Mouse (Mus musculus) embryonic fibroblast, embryonic 13.5 days (primary cell): ENCODE results near the gene Tbcd. TPM values are rescaled to one million over a fixed set of nuclear protein-coding genes. Genes with fewer than 3 reads are reported as not detected.
A peak's percentile ranks its signal among the peaks of the same experiment; 100 is the strongest.
"Not testable (repeated sequence)": the region's sequence is repeated elsewhere in the genome, so short reads cannot be mapped to it uniquely, and the experiment has no call there.

Experiments
- H3K27ac ChIP-seq: 2 replicates; pipeline ENCODE4 v1.5.1; 2012; ENCODE audit warnings: low read length, control low read depth, inconsistent platforms; ENCODE audit not compliant: insufficient read depth
- H3K4me1 ChIP-seq: 2 replicates; pipeline ENCODE4 v1.6.1; 2011; ENCODE audit warnings: low read length; ENCODE audit not compliant: control insufficient read depth, insufficient read depth
- H3K4me3 ChIP-seq: 2 replicates; pipeline ENCODE4 v1.5.1; 2011; ENCODE audit warnings: mild to moderate bottlenecking, control low read depth, low read length; ENCODE audit not compliant: insufficient read depth
- CTCF ChIP-seq: IDR thresholded peaks from 2 replicates; pipeline ENCODE4 v1.5.1; 2011; ENCODE audit warnings: mild to moderate bottlenecking, control low read depth, low read length, moderate library complexity, borderline replicate concordance; ENCODE audit not compliant: insufficient read depth
- POLR2A ChIP-seq: IDR thresholded peaks from 2 replicates; pipeline ENCODE4 v1.6.1; 2011; ENCODE audit warnings: low read depth, mild to moderate bottlenecking, control low read depth, low read length, moderate library complexity
- polyA plus RNA-seq: library from polyadenylated mRNA; stranded (reverse); fragments of >200 nt; gene quantifications from 2 replicates; pipeline ENCODE4 v1.2.4, GENCODE M21; 2011; ENCODE audit warnings: low read depth; ENCODE audit not compliant: missing spikeins, insufficient read length

Gene Tbcd
- polyA plus RNA-seq, 1 experiment = 43.2 TPM

DNA sequence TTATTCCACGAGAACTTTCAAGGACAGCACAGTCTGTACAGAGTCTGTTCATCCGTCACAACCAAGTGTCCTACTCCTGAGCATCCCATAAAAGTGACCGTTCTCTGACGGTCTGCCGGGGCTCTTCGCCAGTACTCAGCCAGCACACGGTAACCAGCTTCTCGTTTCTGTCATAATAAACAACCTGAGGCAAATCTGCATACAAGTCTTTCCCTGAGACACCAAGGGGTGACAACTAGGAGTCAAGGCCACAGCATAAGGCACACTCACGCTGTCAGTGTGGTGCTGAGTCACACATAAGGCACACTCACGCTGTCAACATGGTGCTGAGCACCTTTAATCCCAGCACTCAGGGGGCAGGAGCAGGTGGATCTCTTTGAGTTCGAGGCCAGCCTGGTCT is 198.9 kb downstream of the Tbcd start:
- no peak overlapping the region for H3K4me3 ChIP-seq
- no peak for TF ChIP-seq CTCF
- TF ChIP-seq POLR2A = no peak

DNA sequence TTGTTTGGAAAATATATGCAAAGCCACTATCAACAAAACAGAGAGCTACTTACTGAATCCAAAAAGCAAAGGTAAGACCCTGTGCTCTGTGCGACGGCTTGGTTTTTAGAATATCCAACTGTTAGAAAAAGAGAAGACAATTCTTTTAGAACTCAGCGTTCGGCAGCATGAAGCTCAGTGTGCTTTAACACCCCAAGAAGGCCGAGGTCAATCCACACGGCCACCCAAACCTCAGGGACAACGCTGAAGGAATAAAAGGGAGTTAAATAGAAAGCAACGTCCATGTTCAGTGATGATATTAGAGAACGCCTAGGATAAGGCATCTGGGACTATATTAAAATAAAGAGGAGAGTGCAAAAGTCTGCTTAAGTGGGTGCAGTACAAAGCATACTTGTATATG is 199.8 kb downstream of the Tbcd start:
- H3K4me3 ChIP-seq = no peak overlapping the region
- no peak for TF ChIP-seq CTCF
- TF ChIP-seq POLR2A = no peak
- H3K27ac ChIP-seq = 0 out of 2 replicates have a peak overlapping the region, but pooled peaks have one; percentile 25
- H3K4me1 ChIP-seq = peaks cover 34% of the 10 kb centered on the region

More for the DNA sequence above, 198.9 kb downstream of the Tbcd start:
- H3K27ac ChIP-seq = no peak overlapping the region
- peaks cover 38% of the 10 kb centered on the region for H3K4me1 ChIP-seq

DNA sequence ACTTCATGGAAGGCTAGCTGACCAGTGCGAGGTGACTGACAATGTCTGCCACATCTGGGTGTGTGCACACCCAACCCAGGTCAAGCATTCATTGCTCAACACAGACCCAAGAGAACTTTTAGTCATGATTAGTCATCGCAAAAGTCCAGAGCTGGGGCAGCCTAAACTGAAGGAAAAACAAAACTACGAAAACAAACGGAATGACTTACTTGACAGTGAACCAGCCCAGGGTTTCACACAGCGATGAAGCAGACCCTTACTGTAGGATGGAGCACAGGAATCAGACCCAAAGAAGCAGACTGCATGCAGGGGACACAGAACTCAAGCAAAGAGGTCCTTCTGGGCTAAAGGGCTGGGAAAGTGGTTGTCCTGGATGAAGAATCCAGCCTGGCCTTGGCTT is 200.2 kb downstream of the Tbcd start:
- Histone ChIP-seq H3K27ac (peak overlapping the region; percentile 74), H3K4me3 (no peak overlapping the region), H3K4me1 (peaks cover 33% of the 10 kb centered on the region)
- TF ChIP-seq CTCF (no peak), POLR2A (no peak)

DNA sequence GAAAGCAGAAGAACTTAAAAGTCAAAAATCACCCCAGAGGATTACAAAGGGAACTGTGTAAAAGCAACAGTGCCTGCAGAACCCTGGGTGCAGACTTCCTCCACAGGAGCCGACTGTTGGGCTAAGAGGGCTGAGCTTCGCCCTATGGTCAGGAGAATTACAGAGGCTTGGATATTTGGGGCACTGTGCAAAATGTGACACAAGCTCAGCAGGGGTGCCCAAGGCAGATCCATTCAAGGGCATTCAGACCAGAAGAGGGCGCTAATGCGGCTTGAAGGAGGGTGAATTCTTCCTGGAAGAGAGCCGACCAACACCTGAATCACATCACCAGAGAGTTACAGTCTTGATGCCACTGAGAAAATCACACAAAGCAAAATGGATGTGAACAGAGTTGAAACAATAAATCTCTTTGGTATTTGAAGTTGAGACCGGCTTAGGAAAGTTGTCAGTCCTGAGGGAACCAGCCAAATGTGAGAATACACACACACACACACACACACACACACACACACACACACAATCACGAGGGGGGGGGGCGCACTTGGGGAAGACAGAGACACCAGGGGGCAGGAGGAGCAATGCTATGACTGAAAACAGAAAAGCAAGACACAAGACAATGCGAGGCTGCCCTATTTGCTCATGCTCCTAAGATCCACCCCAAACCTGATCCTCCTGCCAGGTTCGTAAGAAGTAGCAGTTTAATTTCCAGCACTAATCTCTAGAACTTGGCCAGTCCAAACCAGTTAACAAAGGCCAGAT is 201.0 kb downstream of the Tbcd start:
- Histone ChIP-seq H3K27ac (peak overlapping the region; percentile 74; the same call in 1 of the 2 replicates), H3K4me1 (peaks cover 30% of the 10 kb centered on the region)
- TF ChIP-seq CTCF (0 out of 2 replicates have a peak, but pooled peaks have one; percentile 15), POLR2A (no peak)

DNA sequence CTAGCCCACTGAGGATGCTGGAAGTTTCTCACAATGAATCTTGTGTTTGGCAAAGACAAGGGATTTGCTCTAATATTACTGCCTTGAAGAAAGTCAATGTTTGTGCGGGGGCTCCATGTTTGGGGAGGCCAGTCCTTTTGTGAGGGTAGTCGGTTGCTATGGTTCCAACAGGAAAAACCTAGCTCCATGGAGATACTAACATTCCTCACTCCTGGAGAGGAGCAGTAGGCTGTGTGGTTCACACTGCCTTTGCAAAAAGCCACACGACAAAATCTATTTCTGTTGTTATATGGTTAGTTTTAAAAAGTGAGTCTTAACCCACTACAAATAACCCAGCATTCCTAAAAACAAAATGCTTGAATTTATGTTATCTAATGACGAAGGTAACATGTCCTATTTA is 201.9 kb downstream of the Tbcd start:
- no peak overlapping the region for H3K27ac ChIP-seq
- no peak overlapping the region for H3K4me3 ChIP-seq
- TF ChIP-seq CTCF (no peak), POLR2A (no peak)
- peaks cover 21% of the 10 kb centered on the region for H3K4me1 ChIP-seq

More for the DNA sequence above, 201.0 kb downstream of the Tbcd start:
- H3K4me3 ChIP-seq = no peak overlapping the region

DNA sequence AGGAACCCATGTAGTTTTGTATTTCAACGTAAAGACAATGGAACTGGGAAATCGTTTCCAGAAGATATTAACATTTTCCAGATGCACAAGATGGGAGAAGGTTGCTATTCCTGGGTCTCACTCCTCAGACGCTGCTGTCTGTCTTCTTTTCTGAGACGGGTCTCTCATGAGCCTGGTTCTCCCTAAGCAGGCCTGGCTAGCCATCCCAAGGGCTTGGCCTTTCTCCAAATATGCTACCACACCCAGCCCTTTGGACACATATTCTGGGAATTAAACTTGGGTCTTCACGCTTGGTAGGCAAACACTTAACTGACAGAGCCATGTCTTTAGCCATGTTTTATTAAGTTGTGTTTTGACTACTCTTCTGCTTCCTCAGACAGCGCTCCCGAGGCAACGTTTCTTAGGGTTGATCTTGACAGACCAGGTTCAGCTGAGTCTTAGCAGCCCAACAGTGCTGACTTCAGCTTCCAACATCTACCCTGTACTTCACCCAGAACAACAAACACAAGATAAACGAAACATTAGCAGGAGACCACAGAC is 202.7 kb downstream of the Tbcd start:
- peak overlapping the region; percentile 33 for H3K27ac ChIP-seq

DNA sequence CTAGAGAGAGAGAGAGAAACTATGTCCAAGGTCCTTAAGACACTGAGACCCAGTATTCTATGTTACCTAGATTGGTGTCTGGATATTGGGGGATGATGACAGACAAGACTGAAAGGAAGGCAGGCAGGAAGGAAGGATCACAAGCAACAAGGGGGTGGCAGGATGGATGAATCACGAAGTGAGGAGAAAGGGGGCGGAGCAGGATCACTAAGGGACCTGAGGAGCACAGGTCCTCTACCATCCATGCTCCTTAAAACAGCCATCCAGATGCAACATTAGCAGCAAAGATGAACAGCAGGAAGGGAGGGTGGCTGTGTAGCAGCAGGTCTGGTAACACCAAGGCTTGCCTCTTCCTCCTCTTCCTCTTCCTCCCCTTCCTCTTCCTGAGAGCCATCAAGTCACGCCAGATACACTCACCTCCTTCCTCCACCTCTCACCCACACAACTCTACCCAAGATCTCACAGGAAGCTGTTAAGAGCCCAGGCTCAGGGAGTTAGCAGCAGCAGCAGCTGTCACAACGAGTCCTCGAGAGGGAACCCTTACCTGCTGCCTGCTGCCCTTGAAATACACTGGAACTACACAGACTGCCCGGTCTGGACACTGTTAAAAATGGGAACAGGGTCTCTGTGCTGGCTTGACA is 203.5 kb downstream of the Tbcd start:
- no peak for TF ChIP-seq CTCF
- no peak for TF ChIP-seq POLR2A
- H3K4me3 ChIP-seq = no peak overlapping the region
- no peak overlapping the region for H3K27ac ChIP-seq
- H3K4me1 ChIP-seq = peaks cover 21% of the 10 kb centered on the region

More for the DNA sequence above, 202.7 kb downstream of the Tbcd start:
- TF ChIP-seq POLR2A = no peak
- TF ChIP-seq CTCF = no peak
- Histone ChIP-seq H3K4me1 (peaks cover 21% of the 10 kb centered on the region), H3K4me3 (no peak overlapping the region)

DNA sequence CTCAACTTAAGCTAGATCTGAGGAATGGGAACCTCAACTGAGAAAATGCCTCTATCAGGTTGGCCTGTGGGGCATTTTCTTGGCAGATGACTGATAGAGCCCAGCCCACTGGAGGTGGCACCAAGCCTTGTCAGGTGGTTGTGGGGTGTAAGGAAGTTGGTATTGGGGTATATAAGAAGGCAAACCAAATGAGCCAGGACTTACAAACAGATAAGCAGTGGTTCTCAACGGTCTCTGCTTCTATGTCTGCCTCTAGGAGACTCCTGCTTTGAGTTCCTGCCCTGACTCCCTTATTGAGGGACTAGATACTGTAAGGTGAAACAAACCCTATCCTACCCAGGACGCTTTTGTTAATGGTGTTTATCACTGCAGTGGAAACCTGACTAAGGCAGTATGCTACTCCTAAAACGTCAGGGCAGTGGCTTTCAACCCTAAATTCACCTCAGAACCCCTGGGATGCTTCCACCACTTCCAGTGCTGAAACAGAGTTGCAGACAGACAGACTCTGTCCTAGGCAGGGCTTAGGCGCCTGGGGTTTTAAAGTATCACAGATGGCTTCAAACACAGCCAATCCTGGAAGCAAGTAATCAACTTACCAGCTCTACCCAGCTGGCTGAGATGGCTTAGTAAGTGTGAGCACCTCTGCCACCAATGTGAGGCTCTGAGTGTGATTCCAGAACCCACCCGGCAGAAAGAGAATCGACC is 204.2 kb downstream of the Tbcd start:
- Histone ChIP-seq H3K27ac (no peak overlapping the region), H3K4me3 (no peak overlapping the region), H3K4me1 (peaks cover 21% of the 10 kb centered on the region)
- no peak for TF ChIP-seq CTCF
- TF ChIP-seq POLR2A = no peak

DNA sequence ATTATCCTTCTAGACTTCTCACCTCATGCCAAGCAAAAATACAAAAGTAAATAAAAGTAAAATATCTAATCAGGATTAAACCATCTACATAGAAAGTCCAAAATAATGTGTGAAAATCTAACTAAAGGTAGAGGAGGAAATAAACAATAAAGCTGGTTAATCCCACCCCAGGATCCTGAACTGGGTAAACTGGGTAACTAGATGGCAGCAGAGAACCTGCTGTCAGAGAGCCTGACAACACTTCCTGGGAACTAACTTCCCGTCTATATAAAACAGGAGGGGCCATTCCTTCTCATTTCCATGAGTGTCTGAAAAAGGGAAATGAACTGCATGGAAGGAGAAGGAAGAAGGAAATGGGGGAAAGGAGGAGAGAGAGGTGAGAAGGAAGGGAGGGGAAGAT is 206.4 kb downstream of the Tbcd start:
- peaks cover 11% of the 10 kb centered on the region for H3K4me1 ChIP-seq
- no peak overlapping the region for H3K4me3 ChIP-seq
- TF ChIP-seq CTCF (no peak), POLR2A (no peak)
- H3K27ac ChIP-seq = no peak overlapping the region

DNA sequence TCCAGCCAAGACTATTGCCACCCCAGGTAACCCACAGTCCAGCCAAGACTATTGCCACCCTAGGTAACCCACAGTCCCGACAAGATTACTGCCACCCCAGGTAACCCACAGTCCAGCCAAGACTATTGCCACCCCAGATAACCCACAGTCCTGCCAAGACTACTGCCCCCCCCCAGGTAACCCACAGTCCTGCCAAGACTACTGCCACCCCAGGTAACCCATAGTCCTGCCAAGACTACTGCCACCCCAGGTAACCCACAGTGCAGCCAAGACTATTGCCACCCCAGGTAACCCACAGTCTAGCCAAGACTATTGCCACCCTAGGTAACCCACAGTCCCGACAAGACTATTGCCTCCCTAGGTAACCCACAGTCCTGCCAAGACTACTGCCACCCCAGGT is 208.9 kb downstream of the Tbcd start:
- not testable (repeated sequence) for H3K4me3 ChIP-seq, H3K4me1 ChIP-seq, H3K27ac ChIP-seq
